Mouse (Mus musculus) mouse trophoblast stem cell (cell line): ENCODE data around the gene Rap1gap2.
"Not testable (repeated sequence)": the region's sequence is repeated elsewhere in the genome, so short reads cannot be mapped to it uniquely, and the experiment has no call there.

Source experiments
- in situ Hi-C, 2 experiments: fragments of 300-500 bp; cut with MseI, MboI; formaldehyde crosslinking; loops; 2 replicates in 1 of 2; 3 replicates in 1 of 2; pipeline ENCODE4 v1.15.1; 2025

Rap1gap2 gene

DNA sequence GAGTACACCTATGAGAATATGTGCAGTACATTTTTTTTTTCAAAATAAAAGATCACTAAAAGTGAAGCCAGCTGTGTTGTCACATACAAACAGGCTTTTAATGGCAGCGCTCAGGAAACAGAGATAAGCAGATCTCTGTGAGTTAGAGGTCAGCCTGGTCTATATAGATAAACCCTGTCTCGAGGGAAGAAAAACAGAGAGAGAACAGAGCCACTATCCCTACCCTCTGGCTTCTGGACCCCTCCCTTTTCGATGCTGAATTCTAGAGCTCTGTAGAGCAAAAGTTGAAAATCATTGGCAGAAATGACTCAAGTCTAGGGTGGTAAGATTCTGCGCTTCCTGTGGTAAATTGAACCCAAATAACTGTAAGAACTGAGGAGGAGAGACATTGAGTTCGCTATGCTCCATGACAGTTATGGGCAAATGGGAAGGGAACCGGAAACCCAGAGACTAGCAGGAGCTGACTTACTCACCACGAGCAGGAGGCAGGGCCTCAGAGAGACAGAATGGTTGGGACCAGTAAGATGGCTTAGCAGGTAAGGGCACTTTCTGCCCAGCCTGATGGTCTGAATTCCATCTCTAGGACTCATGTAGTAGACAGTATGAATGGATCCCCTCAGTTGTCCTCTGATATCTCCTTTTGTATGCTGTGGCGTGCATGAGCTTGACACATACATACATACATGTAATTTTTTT lies 11.4 kb upstream of the Rap1gap2 start:
- in situ Hi-C loops, result no loop called here

DNA sequence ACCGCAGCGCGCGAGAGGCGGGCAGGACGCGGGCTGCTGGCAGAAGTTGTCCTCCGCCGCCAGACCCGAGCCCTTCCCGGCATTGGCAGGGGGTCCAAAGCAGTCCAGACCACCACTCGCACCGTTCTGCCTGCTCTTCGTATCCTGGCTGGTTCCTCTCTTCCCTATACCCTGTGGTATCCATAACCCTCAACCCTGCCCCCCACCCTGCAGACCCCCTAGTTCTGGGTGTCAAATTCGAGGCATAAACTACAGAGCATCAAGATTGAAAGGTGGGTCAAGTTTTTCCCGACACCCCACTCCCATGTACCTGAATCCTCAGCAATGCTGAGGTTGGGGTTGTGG lies 9.2 kb upstream of the Rap1gap2 start:
- in situ Hi-C loops, result no loop called here

DNA sequence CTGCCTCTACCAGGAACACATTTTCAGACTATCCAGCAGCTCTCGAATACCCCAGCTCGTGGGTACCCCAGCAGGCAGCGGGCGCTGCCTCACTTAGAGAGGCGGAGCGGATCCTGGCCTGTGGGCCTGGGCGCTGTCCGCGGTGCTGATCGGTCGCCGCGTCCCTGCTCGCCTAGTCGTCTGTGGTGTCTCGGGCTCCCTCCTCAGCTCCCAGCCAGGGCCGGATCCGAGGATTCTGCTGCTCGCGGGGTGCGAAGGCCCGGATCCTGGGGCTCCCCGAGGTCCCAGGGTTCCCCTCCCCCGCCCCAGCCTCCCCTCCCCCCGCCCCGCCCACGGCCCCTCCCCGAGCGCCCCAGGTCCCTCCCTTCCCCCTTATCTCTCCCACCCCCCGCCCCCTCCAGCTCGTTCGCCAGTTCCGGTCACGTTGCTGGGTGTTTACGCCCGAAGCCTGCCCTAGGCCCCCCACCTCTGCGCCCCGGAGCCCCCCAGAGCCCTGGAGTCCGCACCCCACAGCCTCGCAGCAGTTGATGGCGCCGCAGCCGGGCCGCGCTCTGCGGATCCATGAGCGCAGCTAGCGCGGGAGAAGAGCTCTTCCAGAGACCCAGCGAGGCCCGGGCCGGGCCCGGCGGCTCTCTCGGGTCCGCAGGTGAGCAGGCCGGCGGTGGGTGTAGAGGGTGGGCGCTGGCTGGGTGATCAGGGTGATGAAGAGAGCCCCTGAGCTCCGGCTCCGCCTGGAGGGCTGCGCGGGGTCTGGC lies 8.7 kb upstream of the Rap1gap2 start, which contains the start of gene Ccdc92b:
Gene Ccdc92b, plus strand, starts transcription at position 405 of the 755 bp plus-strand sequence.
- in situ Hi-C loops, result no loop called here

DNA sequence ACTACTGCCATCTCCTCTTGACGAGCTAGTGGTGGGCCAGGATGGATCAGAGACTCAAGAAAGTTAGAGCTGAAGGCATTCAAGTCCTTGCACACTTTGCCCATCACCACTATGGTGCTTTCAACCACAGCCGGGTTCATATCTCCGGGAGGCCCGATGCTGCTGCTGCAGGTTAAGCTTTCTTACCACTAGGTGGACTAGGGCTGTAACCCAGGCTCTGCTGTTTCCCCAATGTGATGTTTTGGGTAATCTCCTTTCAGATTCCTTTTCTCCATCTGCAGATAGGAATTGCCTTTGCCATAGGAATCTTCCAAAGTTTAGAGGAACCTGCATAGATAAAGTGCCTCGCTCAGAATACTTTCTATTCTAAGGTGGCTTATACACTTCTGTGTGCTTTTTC lies 4.9 kb upstream of the Rap1gap2 start:
- in situ Hi-C loops, result no loop called here

DNA sequence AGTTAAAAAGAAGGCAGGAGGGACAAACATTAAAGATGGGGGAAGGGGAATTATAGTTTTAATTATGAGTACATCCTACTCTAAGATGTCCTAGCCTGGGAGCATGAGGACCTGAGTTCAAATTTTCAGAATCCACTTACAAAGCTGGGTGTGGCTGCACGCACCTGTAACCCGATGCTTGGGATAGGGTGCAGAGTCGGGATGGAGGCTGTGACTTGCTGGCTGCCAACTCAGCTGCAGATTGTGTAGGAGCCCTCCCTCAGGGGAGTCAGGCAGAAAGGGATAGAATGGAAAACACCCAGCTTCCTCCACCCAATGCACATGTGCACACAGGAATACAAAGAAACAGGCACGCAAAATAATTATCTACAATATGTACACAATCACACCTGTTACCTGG lies 2.7 kb upstream of the Rap1gap2 start:
- in situ Hi-C loops, result no loop called here

DNA sequence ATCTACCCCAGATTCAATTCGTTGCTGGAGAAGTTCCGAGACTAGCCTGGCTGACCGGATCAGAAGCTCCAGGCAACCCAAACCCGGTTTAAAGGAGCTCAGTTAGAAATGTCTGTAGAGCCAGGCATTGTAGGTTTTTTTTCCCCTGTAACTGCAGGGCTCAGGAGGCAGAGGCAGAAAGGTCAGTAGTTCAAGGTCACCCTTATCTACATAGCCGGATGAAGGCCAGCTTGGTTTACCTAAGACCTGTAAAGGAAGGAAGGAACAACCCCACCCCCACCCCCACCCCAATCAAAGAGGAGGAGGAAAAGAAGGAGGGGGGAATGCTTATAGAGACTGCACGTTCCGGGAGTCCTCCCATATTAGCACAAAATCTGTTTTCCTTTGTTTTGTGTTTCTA lies 722 bp upstream of the Rap1gap2 start:
- in situ Hi-C loops, result no loop called here

DNA sequence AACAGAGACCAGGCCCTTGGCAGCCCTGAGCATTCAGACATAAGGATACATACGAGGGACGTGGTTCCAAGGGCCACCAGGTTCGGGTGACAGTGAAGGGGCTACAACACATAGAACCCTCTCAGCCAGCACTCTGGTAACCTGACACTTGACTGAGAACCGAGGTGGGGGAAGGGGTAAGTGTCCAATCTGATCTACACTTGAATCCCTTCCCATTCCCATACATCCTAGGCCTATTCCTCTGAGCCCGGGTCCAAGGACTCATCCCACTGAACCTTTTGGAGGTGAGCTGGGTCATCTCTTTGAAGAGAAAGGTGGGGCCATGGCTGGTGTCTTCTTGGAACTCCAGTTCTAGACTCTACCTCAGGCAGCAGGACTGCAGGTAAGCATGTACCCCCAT lies 647 bp downstream of the Rap1gap2 start:
- in situ Hi-C loops, result no loop called here

DNA sequence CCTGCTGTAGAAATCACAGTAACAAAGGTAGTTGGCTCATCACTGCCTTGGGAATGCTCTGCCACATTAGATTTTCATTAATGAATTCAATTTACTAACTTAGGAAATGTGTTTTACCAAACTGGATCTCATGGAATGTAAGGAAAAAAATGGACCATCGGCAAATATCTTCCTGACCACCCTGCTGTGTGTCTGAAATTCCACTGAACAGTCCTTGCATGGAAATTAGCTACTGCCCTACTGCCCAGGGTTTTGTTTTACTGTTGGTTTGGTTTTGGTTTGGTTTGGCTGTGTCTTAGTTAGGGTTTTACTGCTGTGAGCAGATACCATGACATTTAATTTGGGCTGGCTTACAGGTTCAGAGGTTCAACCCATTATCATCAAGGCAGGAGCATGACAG lies 8.4 kb downstream of the Rap1gap2 start:
- in situ Hi-C loops, result no loop called here

DNA sequence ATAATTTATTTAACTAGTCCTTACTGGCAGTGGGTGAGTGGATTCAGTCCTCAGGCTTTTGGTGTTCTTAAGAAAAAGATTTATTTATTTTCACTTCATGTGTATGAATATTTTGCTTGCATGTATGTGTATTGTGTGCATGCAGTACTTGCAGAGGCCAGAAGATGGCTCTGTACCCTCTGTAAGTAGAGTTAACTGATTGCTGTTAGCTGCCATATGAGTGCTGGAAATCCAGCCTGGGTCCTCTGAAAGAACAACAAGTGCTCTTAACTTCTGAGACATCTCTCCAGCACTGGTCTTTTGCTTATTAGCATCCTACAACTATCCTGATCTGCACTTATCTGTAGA lies 12.8 kb downstream of the Rap1gap2 start:
- in situ Hi-C loops, result no loop called here

DNA sequence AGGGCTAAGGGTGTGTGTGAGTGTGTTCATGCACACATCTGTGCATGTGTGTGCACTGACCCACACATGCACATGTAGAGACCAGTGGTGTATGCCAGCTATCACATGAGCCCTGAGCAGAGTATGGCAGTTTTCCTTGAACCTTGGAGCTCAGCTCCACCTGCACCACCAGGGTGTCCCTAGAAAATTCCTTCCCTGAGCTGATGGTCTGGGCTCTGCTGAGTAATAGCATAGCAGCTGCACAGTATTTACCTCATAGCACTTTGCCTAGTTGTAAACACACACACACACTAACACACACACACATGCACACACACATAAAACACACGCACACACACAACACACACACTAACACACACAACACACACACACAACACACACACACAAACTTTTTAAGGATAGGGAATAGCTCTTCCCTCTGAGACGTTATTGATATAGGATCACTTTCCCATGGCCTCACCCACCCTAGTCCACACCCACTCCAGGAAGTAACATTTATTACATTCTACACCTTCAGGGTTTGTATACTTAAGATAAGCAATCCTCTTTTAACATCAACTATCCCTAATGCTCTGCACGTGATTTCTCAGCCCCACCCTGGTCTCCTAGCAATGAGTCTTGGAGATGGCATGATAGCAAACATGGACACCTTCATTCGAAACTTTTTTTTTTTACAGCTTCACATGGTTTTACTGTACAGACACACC lies 13.3 kb downstream of the Rap1gap2 start:
- in situ Hi-C loops, result no loop called here

DNA sequence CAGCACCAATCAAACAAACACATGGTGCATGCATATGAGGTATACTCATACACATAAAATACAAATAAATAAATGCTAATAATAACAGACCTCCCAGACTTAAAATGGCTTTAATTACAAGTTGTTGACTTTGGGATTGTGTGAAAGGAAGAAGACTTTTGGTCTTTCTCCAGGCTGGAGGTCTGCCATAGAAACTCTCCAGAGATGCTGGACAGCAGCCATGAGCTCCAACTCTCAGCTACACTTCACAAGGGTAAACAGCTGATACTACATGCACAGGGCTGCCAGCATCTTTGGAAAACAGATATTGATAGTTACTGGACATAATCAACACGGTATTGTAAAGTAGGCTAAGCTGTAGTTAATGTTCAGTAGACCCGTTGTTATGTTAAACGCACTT lies 18.5 kb downstream of the Rap1gap2 start:
- in situ Hi-C loops, result no loop called here

DNA sequence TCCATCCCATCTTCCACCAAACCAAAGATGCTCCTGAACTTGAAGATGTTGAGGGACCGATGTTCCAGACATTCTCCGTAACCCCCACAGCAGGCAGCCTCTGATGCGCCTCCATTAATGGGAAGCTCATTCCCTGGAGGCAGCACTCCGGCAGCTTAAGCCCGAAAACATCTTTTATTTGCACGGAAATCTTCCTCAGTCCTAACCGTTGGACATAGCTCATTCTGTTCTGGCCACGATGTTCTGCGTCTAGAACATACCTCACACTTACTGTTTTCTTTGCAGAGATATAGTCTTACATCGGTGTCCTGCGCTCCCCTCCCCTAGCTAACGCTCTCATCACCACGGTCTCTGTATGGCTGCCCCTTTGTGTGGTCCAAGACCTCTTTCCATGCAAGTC lies 20.0 kb downstream of the Rap1gap2 start:
- in situ Hi-C loops, result no loop called here

DNA sequence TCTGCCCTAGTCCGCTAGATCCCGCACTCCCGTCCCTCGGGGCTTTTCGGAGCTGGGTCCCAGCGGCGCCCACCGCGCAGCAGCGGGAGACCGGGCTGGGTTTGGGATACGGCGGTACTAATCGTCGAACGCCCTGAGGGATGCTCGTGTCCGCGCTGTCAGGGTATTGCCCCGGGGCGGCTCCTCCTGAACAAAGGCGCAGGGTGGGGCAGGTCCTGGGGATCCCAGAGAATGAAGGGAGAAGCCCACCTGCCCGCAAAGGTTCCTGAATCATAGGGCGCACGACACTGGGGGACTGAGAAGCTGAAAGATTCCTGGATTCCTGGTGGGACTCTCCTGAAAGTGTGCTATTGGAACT lies 20.5 kb downstream of the Rap1gap2 start:
- in situ Hi-C loops, result no loop called here

DNA sequence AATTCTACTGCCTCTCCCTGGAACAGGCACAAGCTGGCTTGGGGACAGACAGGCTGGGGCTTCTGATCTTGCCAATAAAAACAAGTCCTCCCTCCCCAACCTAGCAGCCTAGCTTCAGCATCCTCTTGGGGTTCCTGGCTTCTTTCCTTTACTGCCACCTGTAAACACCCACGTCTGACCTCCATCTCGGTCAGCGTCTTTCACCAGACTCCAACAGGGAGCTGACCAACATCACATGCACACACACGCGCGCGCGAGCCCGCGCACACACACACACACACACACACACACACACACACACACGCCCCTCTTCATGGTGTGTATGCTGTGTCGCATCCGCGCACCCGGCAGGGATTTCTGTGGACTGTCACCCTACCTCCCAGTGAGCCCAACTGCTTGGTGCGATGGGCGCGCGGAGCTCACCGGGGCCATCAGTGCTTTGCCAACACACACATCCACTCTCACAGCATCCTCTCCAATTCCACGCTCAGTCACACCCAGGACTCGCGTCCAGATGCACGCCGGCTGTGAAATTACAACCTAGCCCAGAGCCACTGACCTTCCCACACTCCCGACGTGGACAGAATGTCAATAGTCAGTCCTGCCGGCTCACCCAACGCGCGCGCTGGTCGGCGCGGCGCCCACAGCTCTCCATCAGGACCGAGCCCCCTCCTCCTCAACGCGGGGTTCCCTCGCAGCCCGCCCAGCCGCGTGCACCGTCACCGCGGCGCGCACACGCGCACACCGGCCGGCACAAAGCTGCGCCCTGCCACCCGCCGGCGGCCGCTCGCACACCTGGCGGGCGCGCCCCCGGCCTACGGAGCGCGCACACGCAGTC lies 21.1 kb downstream of the Rap1gap2 start:
- in situ Hi-C loops, result no loop called here

DNA sequence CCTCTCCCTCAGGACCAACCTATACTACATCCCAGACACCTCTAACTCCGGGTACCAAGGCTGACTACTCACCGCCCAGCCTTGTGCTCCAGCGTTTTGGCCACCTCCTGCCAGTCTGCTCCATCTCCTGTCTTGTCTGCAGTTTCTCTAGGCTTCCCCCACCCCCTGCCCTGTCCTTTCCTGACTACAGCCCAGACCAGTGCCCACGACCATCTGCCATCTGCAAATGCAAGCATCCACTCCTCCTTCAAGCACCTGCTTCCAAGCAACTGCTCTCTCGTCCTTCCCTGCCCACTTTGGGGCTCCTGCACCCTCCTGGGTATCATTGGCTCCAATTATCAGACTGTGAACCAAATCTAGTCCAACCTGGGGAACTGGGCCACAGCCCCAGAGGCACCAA lies 24.3 kb downstream of the Rap1gap2 start:
- in situ Hi-C loops, result no loop called here

DNA sequence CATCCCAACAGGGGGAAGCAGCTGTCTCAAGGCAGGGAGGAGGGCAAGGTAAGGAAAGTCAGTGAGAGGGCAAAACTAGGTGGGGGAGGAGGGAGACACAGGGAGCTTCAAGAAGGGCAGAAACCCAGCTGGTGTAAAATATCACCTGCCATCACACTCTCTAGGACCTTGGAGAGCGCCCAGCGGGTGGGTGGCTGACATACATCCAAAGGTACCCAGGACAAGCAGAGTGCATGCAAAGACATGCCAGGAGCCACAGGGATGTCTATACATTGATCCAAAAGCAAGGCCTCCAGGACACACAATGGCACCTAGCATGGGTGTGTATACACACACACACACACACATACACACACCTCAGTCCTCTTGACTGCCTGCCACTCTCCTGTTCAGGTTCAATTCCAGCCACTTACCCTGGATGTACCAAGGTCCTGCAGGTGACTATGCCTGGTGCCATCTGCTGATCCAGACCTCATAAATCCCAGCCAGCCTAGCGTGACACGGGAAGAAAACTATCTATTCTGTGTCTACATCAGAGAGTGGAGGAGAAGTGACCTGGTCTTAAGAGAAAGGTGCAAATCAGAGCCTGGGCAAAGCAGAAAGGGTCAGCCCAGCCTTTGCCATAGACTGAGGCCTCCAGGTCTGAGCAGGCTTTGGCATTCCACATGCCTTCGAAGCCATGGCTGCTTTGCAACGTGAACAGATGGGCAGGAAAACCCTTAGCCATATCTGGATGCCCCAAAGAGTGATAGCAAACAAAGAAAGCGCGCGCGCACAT lies 25.6 kb downstream of the Rap1gap2 start:
- in situ Hi-C loops, result no loop called here

DNA sequence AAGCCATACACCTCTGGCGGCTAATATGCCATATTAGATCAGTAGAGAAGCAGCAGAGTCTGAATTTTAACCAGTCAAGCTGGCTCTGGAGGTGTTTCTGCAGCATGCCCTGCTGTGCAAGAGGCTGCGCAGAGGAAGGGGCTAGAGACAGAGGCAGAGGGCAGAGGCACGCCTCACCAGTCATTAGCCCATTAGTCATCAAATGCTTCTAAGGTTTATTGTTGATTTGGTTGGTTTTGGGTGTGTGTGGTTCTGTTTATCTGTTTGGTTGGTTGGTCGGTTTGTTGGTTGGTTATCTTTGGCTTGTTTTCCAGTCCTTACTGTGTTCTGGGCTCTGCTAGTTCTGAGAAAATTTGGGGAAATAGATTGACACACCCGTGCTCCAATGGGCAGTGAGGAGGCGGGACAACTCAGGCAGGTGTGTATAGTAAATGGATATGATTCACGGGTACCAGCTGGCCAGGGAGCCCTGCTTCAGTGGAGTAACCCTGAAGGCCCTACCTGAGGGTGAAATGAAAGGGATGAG lies 26.8 kb downstream of the Rap1gap2 start:
- in situ Hi-C loops, result no loop called here

DNA sequence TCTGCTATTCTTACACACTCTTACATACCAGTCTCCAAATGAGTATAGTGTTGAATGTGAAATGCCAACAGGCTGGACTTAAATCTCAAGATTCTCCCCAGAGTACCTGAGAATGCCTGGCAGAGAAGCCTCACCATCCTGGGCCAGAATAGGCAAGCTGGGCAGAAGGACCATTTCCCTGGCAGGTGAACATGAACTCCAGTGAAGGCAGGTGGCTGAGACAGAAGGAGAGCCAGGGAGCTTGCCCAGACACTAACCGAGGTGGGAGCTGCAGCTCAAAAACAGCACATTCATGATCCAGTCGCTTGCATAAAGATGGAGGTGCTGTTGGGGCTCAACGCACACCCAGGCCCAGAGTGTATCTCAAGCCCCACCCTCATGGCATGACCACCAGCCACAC lies 28.3 kb downstream of the Rap1gap2 start:
- in situ Hi-C loops, result no loop called here

DNA sequence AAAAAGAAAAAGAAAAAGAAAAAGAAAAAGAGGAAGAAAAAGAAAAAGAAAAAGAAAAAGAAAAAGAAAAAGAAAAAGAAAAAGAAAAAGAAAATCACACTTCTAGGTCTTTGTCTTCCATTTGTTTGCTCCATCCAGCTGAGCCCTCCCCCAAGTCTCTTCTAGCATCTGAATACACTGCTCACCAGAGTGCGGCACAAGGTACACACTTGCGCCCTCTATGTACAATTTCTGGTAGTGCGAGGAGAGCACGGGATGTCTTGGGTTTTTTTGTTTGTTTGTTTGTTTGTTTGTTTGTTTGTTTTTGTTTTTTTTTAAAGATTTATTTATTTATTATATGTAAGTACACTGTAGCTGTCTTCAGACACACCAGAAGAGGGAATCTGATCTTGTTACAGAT lies 29.4 kb downstream of the Rap1gap2 start:
- in situ Hi-C loops, result not testable (repeated sequence)

DNA sequence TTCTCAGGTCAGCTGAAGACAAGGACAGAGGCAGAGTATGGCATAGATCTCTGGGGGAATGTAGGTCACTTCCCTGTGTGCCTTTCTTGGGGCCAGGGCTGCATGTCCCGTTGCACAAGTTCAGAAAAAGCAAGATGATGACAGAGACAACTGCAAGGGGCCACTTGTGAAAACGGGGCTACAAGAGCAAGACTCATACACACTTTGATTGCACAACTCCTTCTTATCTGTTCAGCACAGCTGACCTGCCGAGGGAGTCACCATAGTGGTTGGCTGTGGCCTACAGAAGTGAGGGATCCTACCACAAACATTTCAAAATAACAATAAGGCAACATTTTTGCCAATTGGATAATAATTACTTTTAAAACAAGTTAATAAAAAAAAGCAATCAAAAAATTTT lies 33.6 kb downstream of the Rap1gap2 start:
- in situ Hi-C loops, result no loop called here

DNA sequence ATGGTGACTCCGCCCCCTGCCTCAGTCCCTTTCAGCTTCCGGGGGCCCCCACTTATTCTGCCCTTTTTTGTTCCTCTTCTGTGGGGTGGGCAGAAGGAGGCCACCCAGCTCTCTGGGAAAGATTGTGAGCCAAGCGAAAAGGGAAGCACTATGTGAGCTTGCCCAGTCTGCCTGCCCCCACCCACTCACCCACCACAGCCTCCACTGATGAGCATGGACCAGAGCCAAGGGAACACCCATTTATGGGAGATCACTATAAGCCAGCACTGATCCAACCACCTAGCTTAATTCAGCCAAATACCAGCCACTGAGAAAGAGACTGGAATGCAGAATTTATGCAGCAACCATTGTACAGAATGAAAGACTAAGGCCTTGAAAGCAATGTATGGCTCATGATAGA lies 34.8 kb downstream of the Rap1gap2 start:
- in situ Hi-C loops, result no loop called here
